Mouse (Mus musculus) adrenal gland, adult 18-20 months (tissue): ENCODE measurements around the gene Plcg2. TPM values are rescaled to one million over a fixed set of nuclear protein-coding genes. Genes with fewer than 3 reads are reported as not detected.
A peak's percentile ranks its signal among the peaks of the same experiment; 100 is the strongest.

ENCODE experiments used
- DNase-seq, 2 experiments: peaks; one replicate each; pipeline ENCODE4 v3.0.0; 2021 to 2022; ENCODE audit warnings: low spot score in 2 of 2
- total RNA-seq, 2 experiments: library from RNA; stranded (reverse); gene quantifications; 1 replicate in 1 of 2; 2 replicates in 1 of 2; pipeline ENCODE4 v1.2.3; 2021

Gene Plcg2
- total RNA-seq, 2 experiments from 2014 or later = 4.3 to 6.4 TPM

DNA sequence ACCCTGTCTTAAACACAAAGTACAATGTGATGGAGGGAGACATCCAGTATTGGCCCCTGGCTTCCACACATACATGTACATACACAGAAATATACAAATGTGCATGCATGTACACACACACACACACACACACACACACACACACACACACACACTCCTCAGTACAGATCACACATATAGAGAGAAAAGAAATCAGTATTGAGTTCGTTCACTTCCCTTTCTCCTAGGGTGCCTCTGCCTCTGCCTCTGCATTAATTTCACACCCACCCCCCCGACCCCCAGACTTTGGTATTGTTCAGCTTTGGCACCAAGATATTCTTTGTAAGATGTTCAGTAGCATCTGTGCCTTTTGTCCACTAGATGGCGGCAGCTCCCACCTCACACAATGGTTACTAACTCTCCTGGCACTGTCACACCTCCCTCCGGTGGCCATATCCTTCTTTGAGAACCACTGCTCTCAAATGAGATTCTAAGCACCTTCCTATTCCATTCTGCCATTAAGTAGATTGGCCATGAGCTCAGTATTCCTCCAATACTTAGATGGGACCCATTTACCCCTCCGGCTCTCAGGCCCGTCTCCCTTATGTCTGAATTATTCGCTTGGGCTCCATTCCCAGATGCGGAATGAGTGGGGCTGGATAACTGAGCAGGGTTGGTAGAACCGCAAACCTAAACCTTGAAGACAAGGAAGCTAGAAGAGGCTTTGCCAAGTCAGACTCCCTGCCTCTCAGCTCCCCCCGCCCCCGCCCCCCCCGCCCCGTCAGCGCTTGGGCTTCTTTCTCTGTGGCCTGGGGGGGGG lies 128.1 kb downstream of the Plcg2 start:
- DNase-seq = peak; percentile 6 to 22

DNA sequence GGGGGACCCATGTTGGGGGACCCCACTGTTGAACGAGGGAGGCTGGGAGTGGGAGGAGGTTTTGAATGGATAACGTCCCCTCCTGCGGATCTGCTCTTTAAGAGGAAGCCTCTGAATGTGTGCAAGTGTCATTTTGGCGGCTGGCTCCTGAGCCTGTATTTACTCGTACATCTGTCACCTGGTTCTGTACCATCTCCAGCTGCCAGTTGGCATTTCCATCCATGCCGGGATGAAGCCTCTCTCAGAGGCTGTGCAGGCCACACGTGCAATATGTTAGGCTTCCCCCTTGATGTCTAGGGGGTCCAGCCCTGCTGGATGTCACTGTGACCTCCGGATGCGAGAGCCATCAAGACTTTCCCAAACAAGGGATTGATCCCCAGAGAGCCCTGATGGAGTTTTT lies 129.0 kb downstream of the Plcg2 start:
- DNase-seq = no peak

- no peak for DNase-seq
Observed at GRCm38 (mm10) chr8:117632532-117632931, 134.4 kb downstream of the Plcg2 start.

DNA sequence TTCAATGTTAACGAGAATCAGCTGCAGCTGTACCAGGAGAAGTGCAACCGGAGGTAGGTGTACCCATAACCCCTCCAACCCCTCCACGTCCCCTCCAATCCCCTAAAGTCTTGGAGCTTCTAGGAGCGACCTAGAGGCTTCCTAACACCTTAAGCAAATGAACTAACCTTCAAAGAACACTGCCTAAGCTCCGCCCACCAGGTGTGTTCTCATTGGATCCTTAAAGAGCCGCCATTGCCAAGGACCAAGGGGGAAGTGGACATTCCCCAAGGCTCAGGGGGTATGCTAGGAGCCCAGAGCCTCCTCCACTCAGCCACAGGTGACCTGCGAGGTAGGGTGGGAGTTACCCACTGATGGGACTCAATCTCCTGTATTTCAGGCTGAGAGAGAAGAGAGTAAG lies 136.3 kb downstream of the Plcg2 start:
- DNase-seq = no peak

DNA sequence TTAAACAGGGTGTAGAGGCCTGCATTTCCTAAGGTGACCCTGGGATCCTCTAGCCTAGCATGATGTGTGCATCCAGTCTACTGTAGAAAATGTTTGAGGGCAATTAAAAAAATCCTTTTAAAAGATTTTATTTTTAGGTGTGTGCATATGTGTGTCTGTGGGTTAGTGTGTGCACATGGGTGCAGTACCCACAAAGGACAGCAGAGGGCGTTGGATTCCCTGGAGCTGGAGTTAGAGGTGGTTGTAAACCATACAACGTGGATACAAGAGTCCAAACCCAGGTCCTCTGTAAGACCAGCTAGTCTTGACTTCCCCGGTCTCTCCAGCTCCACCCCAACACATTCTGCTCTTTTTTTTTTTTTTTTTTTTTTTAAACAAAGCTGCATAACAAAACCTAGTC lies 139.4 kb downstream of the Plcg2 start:
- no peak for DNase-seq

- DNase-seq = no peak
Observed at GRCm38 (mm10) chr8:117639631-117640030, 141.5 kb downstream of the Plcg2 start.

DNA sequence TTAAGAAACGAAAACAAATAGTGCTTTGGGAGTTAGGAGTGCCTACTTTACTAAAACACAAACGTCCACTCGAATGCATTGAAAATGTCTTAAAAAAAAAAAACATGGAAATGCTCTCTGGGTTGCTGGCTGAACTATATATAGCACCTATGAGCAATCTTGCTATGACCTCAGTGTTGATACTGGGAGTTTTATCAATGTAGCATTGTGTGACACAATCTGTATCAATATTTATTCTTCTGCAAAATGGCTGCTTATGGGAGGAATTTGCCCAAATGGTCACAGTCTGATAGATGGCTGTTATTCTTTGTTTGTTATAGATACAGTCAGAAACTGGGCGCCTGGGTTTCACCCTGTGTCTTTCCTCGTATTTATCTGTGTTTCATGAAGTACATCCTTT lies 147.4 kb downstream of the Plcg2 start:
- DNase-seq = no peak

DNA sequence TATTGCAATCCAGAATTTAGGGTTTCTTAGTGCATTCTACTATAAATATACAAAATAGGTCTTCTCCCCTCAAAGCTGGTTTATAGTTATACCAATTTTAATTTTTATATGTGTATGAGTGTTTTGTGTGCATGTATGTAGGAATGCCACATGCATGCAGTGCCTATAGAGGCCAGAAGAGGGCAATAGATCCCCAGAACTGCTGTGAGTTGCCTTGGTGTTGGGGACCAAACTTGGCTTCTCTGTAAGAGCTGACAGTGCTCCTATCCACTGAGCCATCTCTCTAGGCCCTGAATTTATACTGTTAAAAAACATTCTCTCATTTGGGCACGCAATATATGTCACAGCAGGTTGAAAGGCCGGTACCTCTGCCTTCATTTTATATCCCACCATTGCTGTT lies 147.9 kb downstream of the Plcg2 start:
- peak; percentile 10 to 25 for DNase-seq

DNA sequence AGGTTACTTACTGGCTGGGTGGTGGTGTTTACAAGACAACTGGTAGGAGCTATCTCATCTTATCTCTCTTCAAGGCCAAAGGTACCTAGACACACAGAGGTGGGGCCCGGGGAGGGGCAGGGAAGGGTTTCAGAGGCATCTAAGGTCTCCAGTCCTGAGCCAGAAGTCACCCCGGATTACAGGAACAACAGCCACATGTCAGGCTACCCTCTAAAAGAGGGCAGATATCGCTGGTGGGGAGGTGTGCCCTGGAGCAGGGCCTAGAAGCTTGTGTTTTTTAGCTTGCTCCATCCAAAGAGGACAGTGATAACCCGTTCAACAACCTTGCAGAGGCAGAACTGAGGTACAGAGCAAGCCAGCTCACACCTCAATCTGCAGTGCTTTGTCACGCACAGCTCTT lies 148.3 kb downstream of the Plcg2 start:
- no peak for DNase-seq

DNA sequence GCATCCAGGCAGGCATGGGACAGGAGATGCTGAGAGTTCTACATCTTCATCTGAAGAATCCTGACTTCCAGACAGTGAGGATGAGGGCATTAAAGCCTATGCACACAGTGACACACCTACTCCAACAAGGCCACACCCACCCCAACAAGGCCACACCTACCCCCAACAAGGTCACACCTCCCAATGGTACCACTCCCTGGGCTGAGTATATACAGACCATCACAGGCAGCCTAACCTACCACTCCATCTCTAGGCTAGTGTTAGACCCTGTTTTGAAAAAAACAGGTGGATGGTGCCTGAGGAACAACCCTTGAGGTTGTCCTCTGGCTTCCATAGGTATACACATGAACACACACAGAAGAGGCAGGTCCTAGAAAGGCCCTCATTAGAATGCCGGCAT lies 154.2 kb downstream of the Plcg2 start:
- no peak for DNase-seq

- DNase-seq = no peak
Observed at GRCm38 (mm10) chr8:117658990-117659389, 160.9 kb downstream of the Plcg2 start.

DNA sequence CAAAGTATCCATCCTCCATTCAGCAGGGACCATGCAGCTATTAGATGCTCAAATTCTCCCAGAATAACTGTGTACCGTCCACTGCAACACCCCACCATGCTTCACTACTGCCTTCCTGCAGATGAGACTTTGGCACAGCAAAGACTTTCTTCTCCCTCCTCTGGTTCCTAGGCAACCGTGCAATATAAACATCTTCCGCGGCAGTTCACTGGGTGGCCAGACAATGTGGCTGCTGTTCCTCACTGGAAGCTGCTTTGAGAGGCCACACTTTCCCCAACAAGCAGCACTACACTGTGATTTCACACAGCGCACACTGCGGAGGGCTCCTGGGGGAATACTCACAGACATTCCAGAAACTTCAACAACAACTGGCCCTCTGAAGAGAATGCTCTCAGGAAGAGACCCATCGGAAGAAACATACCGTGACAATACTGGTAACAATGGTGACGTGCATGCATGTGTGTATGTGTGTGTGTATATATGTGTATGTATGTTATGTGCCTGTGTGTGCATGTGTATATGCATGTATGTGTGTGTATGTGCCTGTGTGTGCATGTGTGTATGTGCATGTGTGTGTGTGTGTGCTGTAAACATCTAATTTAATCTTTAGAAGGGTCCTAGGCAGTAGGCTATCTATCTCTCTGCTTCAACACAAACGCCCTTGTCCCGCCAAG lies 162.4 kb downstream of the Plcg2 start:
- DNase-seq = no peak

GRCm38 (mm10) chr8:117667349-117668124 lies 169.4 kb downstream of the Plcg2 start:
- no peak for DNase-seq

DNA sequence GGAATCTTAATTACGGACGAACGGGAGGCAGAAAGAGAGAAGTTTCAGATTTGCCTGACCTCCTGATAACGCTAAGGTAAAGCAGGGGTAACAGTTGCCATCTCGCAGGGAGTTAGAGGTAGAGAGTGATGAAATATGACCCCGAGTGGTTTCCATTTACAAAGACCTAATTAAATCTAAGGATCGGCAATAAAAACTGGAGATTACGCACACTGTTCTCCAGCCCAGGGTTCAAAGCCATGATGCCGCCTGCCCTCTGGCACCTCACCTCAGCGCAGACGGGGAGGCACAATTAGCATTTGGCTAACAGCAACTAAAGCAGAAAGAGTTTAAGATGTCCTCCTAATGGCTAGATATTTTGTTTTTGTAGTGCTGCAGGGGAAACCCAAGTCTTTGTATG lies 172.4 kb downstream of the Plcg2 start:
- DNase-seq = no peak

DNA sequence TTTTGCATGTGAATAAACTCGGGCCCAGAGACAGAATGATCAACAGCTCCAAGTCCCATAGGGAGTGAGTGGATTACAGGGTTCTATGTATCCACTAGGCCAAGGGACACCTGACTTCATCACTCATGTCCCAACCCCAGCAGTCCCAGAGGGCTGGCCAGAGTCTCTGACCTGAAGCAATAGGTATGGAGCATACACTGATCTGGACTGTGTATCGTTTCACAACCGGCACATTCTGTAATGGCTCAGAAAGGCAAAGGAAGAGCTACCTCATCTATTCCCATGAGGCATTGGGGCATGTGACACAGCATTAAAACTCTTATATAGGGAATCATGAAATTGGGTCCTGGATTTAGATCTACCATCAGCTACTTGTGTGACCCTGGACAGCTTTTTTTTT lies 174.5 kb downstream of the Plcg2 start:
- no peak for DNase-seq

GRCm38 (mm10) chr8:117673430-117673830 lies 175.3 kb downstream of the Plcg2 start, which contains the start of gene Sdr42e1:
Gene Sdr42e1, minus strand, starts transcription at chr8:117673689.
- DNase-seq = peak; percentile 15 to 29

GRCm38 (mm10) chr8:117675171-117675570 lies 177.1 kb downstream of the Plcg2 start:
- no peak for DNase-seq

DNA sequence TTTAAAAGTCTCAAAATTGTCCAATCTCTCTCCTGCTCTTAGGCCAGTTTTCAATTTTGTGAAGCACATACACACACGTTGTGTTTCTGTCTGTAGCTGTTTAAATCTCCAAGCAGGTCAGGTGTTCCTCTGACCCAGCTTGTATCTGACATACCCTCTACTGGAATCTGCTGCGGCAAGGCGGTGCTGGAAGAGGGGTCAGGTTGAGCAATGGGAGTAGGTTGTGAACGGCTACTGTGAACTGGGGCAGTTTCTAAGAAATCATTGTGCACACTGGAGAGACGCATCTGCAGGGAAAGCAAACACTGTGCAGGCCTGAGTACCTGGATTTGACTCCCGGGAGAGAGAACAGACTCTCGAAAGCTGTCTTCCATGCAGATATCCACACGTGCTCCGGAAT lies 178.4 kb downstream of the Plcg2 start:
- no peak for DNase-seq

DNA sequence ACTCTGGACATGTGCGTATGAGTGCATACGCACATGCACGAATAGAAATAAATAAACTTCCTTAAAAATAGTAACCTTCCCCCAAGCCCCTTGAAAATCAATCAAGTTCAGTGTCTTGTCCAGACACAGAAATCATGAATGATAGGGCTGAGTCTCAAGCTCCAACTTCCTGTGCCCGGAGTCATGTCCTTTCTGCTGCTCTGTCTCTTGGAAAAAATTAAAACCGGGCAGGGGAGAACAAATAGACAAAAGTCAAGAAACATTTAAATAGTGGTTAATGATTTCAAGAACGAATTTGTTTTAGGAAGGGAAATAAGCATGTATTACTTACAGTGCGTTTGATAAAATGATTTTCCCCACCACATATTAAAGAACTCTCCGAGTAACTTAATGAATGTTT lies 178.9 kb downstream of the Plcg2 start:
- no peak for DNase-seq

GRCm38 (mm10) chr8:117678650-117679049 lies 180.6 kb downstream of the Plcg2 start:
- no peak for DNase-seq

GRCm38 (mm10) chr8:117683925-117684472 lies 185.9 kb downstream of the Plcg2 start:
- no peak for DNase-seq

DNA sequence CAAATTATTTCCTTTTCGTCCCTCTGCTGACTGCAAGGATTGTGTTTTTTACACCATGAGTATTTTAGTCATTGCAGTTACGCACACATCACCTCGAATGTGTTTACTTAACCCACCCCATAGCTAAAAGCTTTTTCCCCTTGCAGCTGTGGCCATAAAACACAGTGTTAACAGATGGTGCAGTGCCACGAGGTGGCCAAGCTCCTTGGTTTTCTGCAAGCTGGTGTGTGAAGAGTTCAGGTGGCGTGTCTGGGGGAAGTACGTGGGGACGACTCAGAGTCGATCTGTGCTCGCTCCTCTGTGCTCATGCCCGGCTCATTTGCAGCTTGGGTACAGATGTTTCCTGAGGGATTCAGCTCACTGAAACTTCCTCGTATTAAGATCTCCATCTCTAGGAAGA lies 186.4 kb downstream of the Plcg2 start:
- DNase-seq = no peak
